Mouse (Mus musculus) heart, embryonic 14.5 days (tissue): ENCODE data around the gene Gm20538. TPM values are rescaled to one million over a fixed set of nuclear protein-coding genes. Genes with fewer than 3 reads are reported as not detected.

ENCODE experiments used
- ATAC-seq: fragments of 200-750 bp; cut with Nextera tagmentation; 2 replicates; pipeline ENCODE4 v1.8.0; 2017; ENCODE audit warnings: low read depth, moderate TSS enrichment; ENCODE audit not compliant: insufficient number of reproducible peaks, insufficient read depth, low FRiP score
- H3K27ac ChIP-seq, 2 experiments: fragments of 200-500 bp in 1 of 2; fragments of 300-500 bp in 1 of 2; sonication (generic) in 1 of 2; replicated peaks in 1 of 2; 2 replicates each; pipeline ENCODE4 v1.5.1; 2012 to 2014; ENCODE audit warnings: low read depth in 2 of 2, low read length in 2 of 2, control low read depth in 1 of 2, mild to moderate bottlenecking in 1 of 2, mixed read lengths in 1 of 2; ENCODE audit not compliant: control insufficient read depth in 1 of 2, insufficient read depth in 1 of 2
- H3K27me3 ChIP-seq: fragments of 300-500 bp; sonication (generic); 2 replicates; pipeline ENCODE4 v1.6.1; 2014; ENCODE audit warnings: mild to moderate bottlenecking, low read length, control low read depth; ENCODE audit not compliant: control insufficient read depth, insufficient read depth
- H3K36me3 ChIP-seq: fragments of 300-500 bp; sonication (generic); 2 replicates; pipeline ENCODE4 v1.6.1; 2014; ENCODE audit warnings: mild to moderate bottlenecking, control low read depth, low read length, mixed read lengths; ENCODE audit not compliant: control insufficient read depth, insufficient read depth
- H3K4me1 ChIP-seq, 2 experiments: fragments of 200-500 bp in 1 of 2; fragments of 300-500 bp in 1 of 2; sonication (generic) in 1 of 2; 2 replicates each; pipeline ENCODE4 v1.6.1; 2012 to 2014; ENCODE audit warnings: low read length in 2 of 2, control low read depth in 1 of 2, mixed read lengths in 1 of 2; ENCODE audit not compliant: control insufficient read depth in 2 of 2, insufficient read depth in 2 of 2
- H3K4me2 ChIP-seq: fragments of 300-500 bp; sonication (generic); 2 replicates; pipeline ENCODE4 v1.6.1; 2014; ENCODE audit warnings: mild to moderate bottlenecking, low read length
- H3K4me3 ChIP-seq, 2 experiments: fragments of 200-500 bp in 1 of 2; fragments of 300-500 bp in 1 of 2; sonication (generic) in 1 of 2; 2 replicates each; pipeline ENCODE4 v1.5.1; 2012 to 2014; ENCODE audit warnings: low read length in 2 of 2, mild to moderate bottlenecking in 2 of 2, control low read depth in 1 of 2, low read depth in 1 of 2, moderate library complexity in 1 of 2; ENCODE audit not compliant: control insufficient read depth in 1 of 2, insufficient read depth in 1 of 2
- H3K9ac ChIP-seq: fragments of 300-500 bp; sonication (generic); 2 replicates; pipeline ENCODE4 v1.6.1; 2014; ENCODE audit warnings: mild to moderate bottlenecking, low read length
- H3K9me3 ChIP-seq: fragments of 300-500 bp; sonication (generic); 2 replicates; pipeline ENCODE4 v1.6.1; 2016; ENCODE audit warnings: low read length, control low read depth; ENCODE audit not compliant: control insufficient read depth
- WGBS: fragments of 180-500 bp; shearing (Covaris S2); extraction: QIAGEN DNeasy Blood & Tissue Kit; methylation state at CpG from one replicate; pipeline ENCODE4 v1.1.7; 2014; 5-methylcytosine and 5-hydroxymethylcytosine counted together
- polyA plus RNA-seq: library from polyadenylated mRNA; unstranded; fragments of >200 nt; fragmentation: Nextera tagmentation; extraction: Ambion mirVana; gene quantifications from 2 replicates; pipeline ENCODE4 v1.2.1, GENCODE M21; 2014

Gene Gm20538
- polyA plus RNA-seq, 1 experiment from 2014 or later: not detected

GRCm38 (mm10) chr19:44582103-44582502 is 29.5 kb upstream of the Gm20538 start:
- no peaks in the 10 kb centered on the region for H3K9me3 ChIP-seq
- H3K4me1 ChIP-seq: no peaks in the 10 kb centered on the region
- 0 out of 2 replicates have a peak, but pooled peaks cover 3% of the 10 kb centered on the region for H3K36me3 ChIP-seq
- H3K27ac ChIP-seq: no peak overlapping the region
- no peak for ATAC-seq
- peaks cover 30% of the 10 kb centered on the region for H3K27me3 ChIP-seq
- WGBS: 84% methylated on average over 10 of the region's 10 CpGs
- H3K4me3 ChIP-seq: no peak overlapping the region
- no peak overlapping the region for H3K9ac ChIP-seq
- no peak overlapping the region for H3K4me2 ChIP-seq

GRCm38 (mm10) chr19:44578038-44578437 is 25.4 kb upstream of the Gm20538 start:
- Histone ChIP-seq H3K9ac (no peak overlapping the region), H3K27me3 (no peaks in the 10 kb centered on the region; the same call in 1 of the 2 replicates), H3K4me3 (no peak overlapping the region), H3K9me3 (no peaks in the 10 kb centered on the region), H3K27ac (no peak overlapping the region), H3K36me3 (peaks cover 33% of the 10 kb centered on the region), H3K4me1 (no peaks in the 10 kb centered on the region), H3K4me2 (no peak overlapping the region)
- ATAC-seq: no peak
- WGBS: 85% methylated on average over 1 of the region's 1 CpGs

- Histone ChIP-seq H3K4me1 (no peaks in the 10 kb centered on the region), H3K4me2 (no peak overlapping the region), H3K4me3 (no peak overlapping the region), H3K27ac (no peak overlapping the region), H3K9me3 (no peaks in the 10 kb centered on the region), H3K9ac (no peak overlapping the region), H3K36me3 (peaks cover 50% of the 10 kb centered on the region), H3K27me3 (no peaks in the 10 kb centered on the region; the same call in 1 of the 2 replicates)
- ATAC-seq: no peak
- 64% methylated on average over 7 of the region's 7 CpGs for WGBS
Observed at GRCm38 (mm10) chr19:44576275-44576674, 23.6 kb upstream of the Gm20538 start.

- Histone ChIP-seq H3K9me3 (no peaks in the 10 kb centered on the region), H3K4me3 (no peak overlapping the region), H3K36me3 (peaks cover 84% of the 10 kb centered on the region), H3K4me1 (peaks cover 7 to 14% of the 10 kb centered on the region in 2 experiments), H3K27ac (no peak overlapping the region), H3K9ac (no peak overlapping the region), H3K4me2 (no peak overlapping the region), H3K27me3 (no peaks in the 10 kb centered on the region)
- 79% methylated on average over 3 of the region's 3 CpGs for WGBS
- ATAC-seq: no peak
Observed at GRCm38 (mm10) chr19:44567763-44568162, 15.1 kb upstream of the Gm20538 start.

- 92% methylated on average over 14 of the region's 14 CpGs for WGBS
- Histone ChIP-seq H3K9ac (no peak overlapping the region), H3K27me3 (no peaks in the 10 kb centered on the region), H3K4me2 (peak overlapping the region; percentile 76), H3K4me1 (peaks cover 7 to 14% of the 10 kb centered on the region in 2 experiments), H3K27ac (no peak overlapping the region), H3K36me3 (peaks cover 47% of the 10 kb centered on the region), H3K9me3 (no peaks in the 10 kb centered on the region), H3K4me3 (no peak overlapping the region)
- ATAC-seq: no peak
Observed at GRCm38 (mm10) chr19:44564006-44564405, 11.4 kb upstream of the Gm20538 start.

- H3K27ac ChIP-seq: peak within 1 kb of the TSS; percentile 70 to 80; a peak in 3 of 4 replicates
- peak within 1 kb of the TSS; percentile 70 to 99 for H3K4me3 ChIP-seq
- H3K9me3 ChIP-seq: no peaks in the 10 kb centered on the region
- H3K4me2 ChIP-seq: peak within 1 kb of the TSS; percentile 76
- peak within 1 kb of the TSS; percentile 80 for H3K9ac ChIP-seq
- H3K36me3 ChIP-seq: peaks cover 34% of the 10 kb centered on the region
- WGBS: under 1% methylated on average over 33 of the region's 33 CpGs
- 0 out of 2 replicates have a peak, but pooled peaks cover 3% of the 10 kb centered on the region for H3K27me3 ChIP-seq
- peaks cover 7 to 14% of the 10 kb centered on the region in 2 experiments for H3K4me1 ChIP-seq
- peak; percentile 95 for ATAC-seq
Observed at GRCm38 (mm10) chr19:44562652-44563206, 10.1 kb upstream of the Gm20538 start, which contains the start of gene Hif1an. TSS of gene Hif1an (plus strand) at chr19:44562850.

GRCm38 (mm10) chr19:44554861-44555590 is 2.4 kb upstream of the Gm20538 start, which contains the start of gene Ndufb8:
TSS of gene Ndufb8 (minus strand) at chr19:44555440.
- under 1% methylated on average over 50 of the region's 50 CpGs for WGBS
- H3K27ac ChIP-seq: peak within 1 kb of the TSS; percentile 47 to 88
- peak within 1 kb of the TSS; percentile 95 for H3K9ac ChIP-seq
- H3K4me2 ChIP-seq: peak within 1 kb of the TSS; percentile 74
- no peaks in the 10 kb centered on the region for H3K9me3 ChIP-seq
- peak within 1 kb of the TSS; percentile 81 to 86 for H3K4me3 ChIP-seq
- peaks cover 37% of the 10 kb centered on the region for H3K36me3 ChIP-seq
- H3K4me1 ChIP-seq: peaks cover 0 to 10% of the 10 kb centered on the region in 2 experiments; a peak in 2 of 4 replicates
- 0 out of 2 replicates have a peak, but pooled peaks cover 3% of the 10 kb centered on the region for H3K27me3 ChIP-seq
- ATAC-seq: peak; percentile 85
